In the genomic region with DNA sequence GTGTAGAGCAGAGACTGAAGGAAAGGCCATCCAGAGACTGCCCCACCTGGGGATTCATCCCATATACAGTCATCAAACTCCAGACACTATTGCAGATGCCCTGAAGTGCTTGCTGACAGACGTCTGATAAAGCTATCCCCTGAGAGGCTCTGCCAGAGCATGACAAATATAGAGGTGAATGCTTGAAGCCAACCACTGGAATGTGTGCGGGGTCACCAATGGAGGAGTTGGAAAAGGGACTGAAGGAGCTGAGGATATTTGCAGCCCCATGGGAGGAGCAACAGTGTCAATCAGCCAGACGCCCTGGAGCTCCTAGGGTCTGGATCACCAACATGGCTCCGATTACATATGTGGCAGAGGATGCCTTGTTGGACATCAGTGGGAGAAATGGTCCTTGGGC, we compare ENCODE assay signal across 22 mouse cellular contexts.
DNase-seq lines count a peak whose midpoint lies in the region; ATAC-seq lines count a peak whose summit lies in the region.
"Had no signal": no experiment of that assay in that cellular context is flagged by ENCODE, and none has a peak within 500 bp of the region (broad histone marks: within the 10 kb centered on the region; RNA-seq: fewer than 3 reads in every experiment).

No protein-coding gene starts in this region.

- H3K4me1 ChIP-seq in heart, embryonic 10.5 days = no peaks in the 10 kb centered on the region
- H3K4me1 ChIP-seq in heart, embryonic 14.5 days (ENCODE audit: control insufficient read depth in 2 of 2, insufficient read depth in 2 of 2, low read length in 2 of 2) = peaks cover 0 to 3% of the 10 kb centered on the region in 2 experiments; a peak in 3 of 4 replicates
- no peaks in the 10 kb centered on the region for H3K4me1 ChIP-seq in midbrain, embryonic 13.5 days (replicated peaks)
- H3K4me1 ChIP-seq in midbrain, embryonic 16.5 days (ENCODE audit: control insufficient read depth, insufficient read depth, low read length) = no peaks in the 10 kb centered on the region
- H3K4me1 ChIP-seq: embryonic facial prominence, embryonic 13.5 days; forebrain, embryonic 12.5 days; hindbrain, embryonic 15.5 days; kidney, embryonic 15.5 days had no signal

- H3K4me2 ChIP-seq in heart, embryonic 14.5 days (ENCODE audit: low read length) = no peak overlapping the region
- H3K4me2 ChIP-seq in midbrain, embryonic 13.5 days (replicated peaks) = no peak overlapping the region
- H3K4me2 ChIP-seq in midbrain, embryonic 16.5 days (ENCODE audit: low read length) = no peak overlapping the region
- H3K4me2 ChIP-seq: embryonic facial prominence, embryonic 13.5 days; forebrain, embryonic 12.5 days; hindbrain, embryonic 15.5 days; kidney, embryonic 15.5 days had no signal

- 34% methylated on average over 4 of the region's 4 CpGs for WGBS in heart, embryonic 10.5 days
- 26% methylated on average over 4 of the region's 4 CpGs for WGBS in heart, embryonic 14.5 days
- 77% methylated on average over 4 of the region's 4 CpGs for WGBS in midbrain, embryonic 13.5 days
- WGBS in midbrain, embryonic 16.5 days = 70% methylated on average over 4 of the region's 4 CpGs

- DNase-seq in heart, embryonic 10.5 days (ENCODE audit: low spot score) = peak; percentile 83
- no peak for DNase-seq in heart, postnatal 14 days
- no peak for DNase-seq in heart, adult 18-20 months
- peak; percentile 12 for DNase-seq in heart, postnatal 4 days
- no peak for DNase-seq in cerebellum, adult 18-20 months
- DNase-seq: adrenal gland, adult 8-10 months; adrenal gland, postnatal 36 days; cerebellum, adult 8-10 months; cerebellum, postnatal 14 days; embryo, embryonic 11 days; gastrocnemius, postnatal 14 days; kidney, adult 2 months had no signal

- H3K4me3 ChIP-seq in heart, embryonic 10.5 days = no peak overlapping the region
- H3K4me3 ChIP-seq in heart, embryonic 14.5 days (ENCODE audit: control insufficient read depth in 1 of 2, insufficient read depth in 1 of 2, low read depth in 1 of 2, low read length in 2 of 2) = no peak overlapping the region
- no peak overlapping the region for H3K4me3 ChIP-seq in midbrain, embryonic 13.5 days (replicated peaks)
- H3K4me3 ChIP-seq in midbrain, embryonic 16.5 days (ENCODE audit: low read depth, low read length) = no peak overlapping the region
- H3K4me3 ChIP-seq: embryonic facial prominence, embryonic 13.5 days; forebrain, embryonic 12.5 days; hindbrain, embryonic 15.5 days; kidney, embryonic 15.5 days had no signal

- H3K36me3 ChIP-seq in heart, embryonic 10.5 days = no peaks in the 10 kb centered on the region
- H3K36me3 ChIP-seq in heart, embryonic 14.5 days (ENCODE audit: control insufficient read depth, insufficient read depth, low read length) = no peaks in the 10 kb centered on the region
- H3K36me3 ChIP-seq in midbrain, embryonic 13.5 days = no peaks in the 10 kb centered on the region
- no peaks in the 10 kb centered on the region for H3K36me3 ChIP-seq in midbrain, embryonic 16.5 days (ENCODE audit: control insufficient read depth, insufficient read depth, low read length)
- H3K36me3 ChIP-seq: embryonic facial prominence, embryonic 13.5 days; forebrain, embryonic 12.5 days; hindbrain, embryonic 15.5 days; kidney, embryonic 15.5 days had no signal

- no peak overlapping the region for H3K27ac ChIP-seq in heart, embryonic 10.5 days
- H3K27ac ChIP-seq in heart, embryonic 14.5 days (replicated peaks in 1 of 2; ENCODE audit: control insufficient read depth in 1 of 2, insufficient read depth in 1 of 2, low read depth in 2 of 2, low read length in 2 of 2) = 0 out of 4 replicates have a peak overlapping the region, but pooled peaks of 1 of the 2 experiments have one; percentile 19
- H3K27ac ChIP-seq in midbrain, embryonic 13.5 days = no peak overlapping the region
- no peak overlapping the region for H3K27ac ChIP-seq in midbrain, embryonic 16.5 days (ENCODE audit: low read length)
- H3K27ac ChIP-seq: embryonic facial prominence, embryonic 13.5 days; forebrain, embryonic 12.5 days; hindbrain, embryonic 15.5 days; kidney, embryonic 15.5 days had no signal

- H3K9ac ChIP-seq in heart, embryonic 14.5 days (ENCODE audit: low read length) = no peak overlapping the region
- H3K9ac ChIP-seq in midbrain, embryonic 13.5 days (replicated peaks) = no peak overlapping the region
- H3K9ac ChIP-seq in midbrain, embryonic 16.5 days (ENCODE audit: low read depth, low read length) = no peak overlapping the region
- H3K9ac ChIP-seq: embryonic facial prominence, embryonic 13.5 days; forebrain, embryonic 12.5 days; hindbrain, embryonic 15.5 days; kidney, embryonic 15.5 days had no signal

- H3K9me3 ChIP-seq in heart, embryonic 10.5 days = no peaks in the 10 kb centered on the region
- no peaks in the 10 kb centered on the region for H3K9me3 ChIP-seq in heart, embryonic 14.5 days (ENCODE audit: control insufficient read depth, low read length)
- H3K9me3 ChIP-seq in midbrain, embryonic 13.5 days = no peaks in the 10 kb centered on the region
- H3K9me3 ChIP-seq in midbrain, embryonic 16.5 days (replicated peaks; ENCODE audit: control insufficient read depth, low read length, poor library complexity, severe bottlenecking) = no peaks in the 10 kb centered on the region
- H3K9me3 ChIP-seq: embryonic facial prominence, embryonic 13.5 days; forebrain, embryonic 12.5 days; hindbrain, embryonic 15.5 days; kidney, embryonic 15.5 days had no signal

- intact Hi-C loops in heart, postnatal 14 days (cut with DNase I) = no loop called here

- peak; percentile 73 for ATAC-seq in heart, embryonic 14.5 days (ENCODE audit: insufficient number of reproducible peaks, insufficient read depth, low FRiP score, low read depth)
- ATAC-seq in midbrain, embryonic 13.5 days = peak; percentile 6; the same call in 1 of the 2 replicates
- ATAC-seq in midbrain, embryonic 16.5 days = no peak
- ATAC-seq: forebrain, embryonic 16.5 days; intestine, embryonic 16.5 days had no signal

- no peaks in the 10 kb centered on the region for H3K27me3 ChIP-seq in heart, embryonic 10.5 days (ENCODE audit: insufficient read depth, poor library complexity, severe bottlenecking)
- no peaks in the 10 kb centered on the region for H3K27me3 ChIP-seq in heart, embryonic 14.5 days (ENCODE audit: control insufficient read depth, insufficient read depth, low read length)
- H3K27me3 ChIP-seq in midbrain, embryonic 13.5 days = no peaks in the 10 kb centered on the region
- H3K27me3 ChIP-seq in midbrain, embryonic 16.5 days (ENCODE audit: control insufficient read depth, insufficient read depth, low read depth, low read length) = no peaks in the 10 kb centered on the region
- H3K27me3 ChIP-seq: CH12.LX; embryonic facial prominence, embryonic 13.5 days; forebrain, embryonic 12.5 days; hindbrain, embryonic 15.5 days; kidney, embryonic 15.5 days had no signal

Comparison
In these comparisons a context has a peak if more than half of its experiments do, and no peak if none do; other contexts are left out.
1. DNase-seq: peak in heart, embryonic 10.5 days (single experiment) and heart, postnatal 4 days (single experiment); none in heart, postnatal 14 days (0 of 2), heart, adult 18-20 months (0 of 2) and cerebellum, adult 18-20 months (0 of 2).